19 mouse cellular contexts compared by ENCODE assay signal in the genomic region with DNA sequence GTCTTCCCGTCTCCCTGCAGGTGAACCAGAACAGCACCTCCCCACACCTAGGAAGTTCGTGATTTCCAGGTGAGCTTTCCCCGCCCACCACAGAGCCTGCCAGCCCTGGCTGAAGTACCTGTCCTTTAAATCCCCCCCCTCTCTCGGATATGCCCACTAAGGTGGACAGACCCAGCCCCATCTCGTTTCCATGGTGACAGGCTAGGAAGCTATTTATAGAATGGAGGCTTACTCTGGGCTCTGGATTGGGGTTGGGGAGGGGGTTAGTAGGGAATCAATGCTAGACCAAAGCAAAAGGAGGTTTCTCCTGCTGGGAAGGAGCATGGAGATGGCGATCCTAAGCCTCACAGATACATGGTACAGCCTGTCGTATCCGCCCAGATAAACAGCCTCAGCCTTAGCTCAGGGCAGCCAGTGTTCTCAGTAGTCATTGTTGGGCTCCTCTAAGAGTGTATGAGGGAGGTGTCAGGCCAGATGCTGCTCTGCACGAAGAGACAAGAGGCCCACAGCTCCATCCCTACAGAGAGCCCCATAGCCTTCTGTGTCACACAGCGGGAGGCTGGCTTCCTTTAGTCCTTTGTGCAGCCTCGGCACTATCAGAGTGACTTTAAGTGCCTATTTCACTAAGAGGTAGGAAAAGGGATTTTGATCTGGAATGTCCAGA. TPM values are rescaled to one million over a fixed set of nuclear protein-coding genes. Genes with fewer than 3 reads are reported as not detected.
DNase-seq lines count a peak whose midpoint lies in the region; ATAC-seq and TF ChIP-seq lines count a peak whose summit lies in the region.
"Had no signal": no experiment of that assay in that cellular context is flagged by ENCODE, and none has a peak within 500 bp of the region (broad histone marks: within the 10 kb centered on the region; RNA-seq: fewer than 3 reads in every experiment).

No protein-coding gene starts in this region.

- no peak for DNase-seq in hindbrain, embryonic 11.5 days (ENCODE audit: low spot score)
- no peak for DNase-seq in heart, adult 11 months
- DNase-seq: adrenal gland, postnatal 10 days; cerebellum, adult 11 months; cerebellum, postnatal 10 days; kidney, postnatal 4 days; right cerebral cortex, adult 18-20 months had no signal

- whole genome bisulfite sequencing in hindbrain, embryonic 15.5 days = 63% methylated on average over 11 of the region's 11 CpGs
- 59% methylated on average over 11 of the region's 11 CpGs for WGBS in hindbrain, embryonic 11.5 days
- 54% methylated on average over 11 of the region's 11 CpGs for WGBS in forebrain, embryonic 12.5 days
- 52% methylated on average over 11 of the region's 11 CpGs for WGBS in forebrain, embryonic 15.5 days
- 48% methylated on average over 11 of the region's 11 CpGs for WGBS in midbrain, embryonic 16.5 days
- WGBS in intestine, postnatal 0 days = 77% methylated on average over 11 of the region's 11 CpGs

- TF ChIP-seq CTCF in intestine, postnatal 0 days (IDR thresholded peaks at IDR 0.05; ENCODE audit: low read depth) = no peak

- 0 out of 2 replicates have a peak overlapping the region, but pooled peaks have one; percentile 22 for H3K9ac ChIP-seq in hindbrain, embryonic 15.5 days
- no peak overlapping the region for H3K9ac ChIP-seq in hindbrain, embryonic 11.5 days (ENCODE audit: low read depth, low read length)
- H3K9ac ChIP-seq in forebrain, embryonic 12.5 days = no peak overlapping the region
- no peak overlapping the region for H3K9ac ChIP-seq in forebrain, embryonic 15.5 days (replicated peaks)
- peak overlapping the region; percentile 15; the same call in 1 of the 2 replicates for H3K9ac ChIP-seq in midbrain, embryonic 16.5 days (ENCODE audit: low read depth, low read length)
- H3K9ac ChIP-seq in intestine, postnatal 0 days (ENCODE audit: low read depth, low read length) = no peak overlapping the region
- H3K9ac ChIP-seq: embryonic facial prominence, embryonic 13.5 days; heart, embryonic 13.5 days; liver, embryonic 14.5 days; neural tube, embryonic 13.5 days had no signal

- no peaks in the 10 kb centered on the region for H3K9me3 ChIP-seq in hindbrain, embryonic 15.5 days
- no peaks in the 10 kb centered on the region for H3K9me3 ChIP-seq in hindbrain, embryonic 11.5 days (ENCODE audit: control insufficient read depth, low read length)
- H3K9me3 ChIP-seq in forebrain, embryonic 12.5 days = no peaks in the 10 kb centered on the region
- H3K9me3 ChIP-seq in forebrain, embryonic 15.5 days = no peaks in the 10 kb centered on the region
- no peaks in the 10 kb centered on the region for H3K9me3 ChIP-seq in midbrain, embryonic 16.5 days (replicated peaks; ENCODE audit: control insufficient read depth, low read length, poor library complexity, severe bottlenecking)
- H3K9me3 ChIP-seq in intestine, postnatal 0 days (ENCODE audit: control insufficient read depth) = no peaks in the 10 kb centered on the region
- H3K9me3 ChIP-seq: embryonic facial prominence, embryonic 13.5 days; heart, embryonic 13.5 days; neural tube, embryonic 13.5 days had no signal

- no peaks in the 10 kb centered on the region for H3K27me3 ChIP-seq in hindbrain, embryonic 15.5 days
- no peaks in the 10 kb centered on the region for H3K27me3 ChIP-seq in hindbrain, embryonic 11.5 days (ENCODE audit: control insufficient read depth, insufficient read depth, low read length)
- no peaks in the 10 kb centered on the region for H3K27me3 ChIP-seq in forebrain, embryonic 12.5 days
- H3K27me3 ChIP-seq in forebrain, embryonic 15.5 days = no peaks in the 10 kb centered on the region
- no peaks in the 10 kb centered on the region for H3K27me3 ChIP-seq in midbrain, embryonic 16.5 days (ENCODE audit: control insufficient read depth, insufficient read depth, low read depth, low read length)
- no peaks in the 10 kb centered on the region for H3K27me3 ChIP-seq in intestine, postnatal 0 days (replicated peaks; ENCODE audit: control insufficient read depth, insufficient read depth, low read length)
- H3K27me3 ChIP-seq: embryonic facial prominence, embryonic 13.5 days; heart, embryonic 13.5 days; neural tube, embryonic 13.5 days had no signal

- H3K36me3 ChIP-seq in hindbrain, embryonic 15.5 days = peaks cover 20% of the 10 kb centered on the region
- 0 out of 2 replicates have a peak, but pooled peaks cover 3% of the 10 kb centered on the region for H3K36me3 ChIP-seq in hindbrain, embryonic 11.5 days (ENCODE audit: control insufficient read depth, insufficient read depth, low read length)
- H3K36me3 ChIP-seq in forebrain, embryonic 12.5 days (replicated peaks) = peaks cover 55% of the 10 kb centered on the region
- H3K36me3 ChIP-seq in forebrain, embryonic 15.5 days = peaks cover 19% of the 10 kb centered on the region
- peaks cover 16% of the 10 kb centered on the region for H3K36me3 ChIP-seq in midbrain, embryonic 16.5 days (ENCODE audit: control insufficient read depth, insufficient read depth, low read length)
- H3K36me3 ChIP-seq in intestine, postnatal 0 days (ENCODE audit: control insufficient read depth, insufficient read depth) = peaks cover 70% of the 10 kb centered on the region

- H3K4me2 ChIP-seq in hindbrain, embryonic 15.5 days = no peak overlapping the region
- no peak overlapping the region for H3K4me2 ChIP-seq in hindbrain, embryonic 11.5 days (replicated peaks; ENCODE audit: low read depth, low read length)
- no peak overlapping the region for H3K4me2 ChIP-seq in forebrain, embryonic 12.5 days
- no peak overlapping the region for H3K4me2 ChIP-seq in forebrain, embryonic 15.5 days (replicated peaks)
- H3K4me2 ChIP-seq in midbrain, embryonic 16.5 days (ENCODE audit: low read length) = peak overlapping the region; percentile 5; the same call in 1 of the 2 replicates
- H3K4me2 ChIP-seq in intestine, postnatal 0 days (replicated peaks; ENCODE audit: low read depth) = no peak overlapping the region
- H3K4me2 ChIP-seq: embryonic facial prominence, embryonic 13.5 days; heart, embryonic 13.5 days; neural tube, embryonic 13.5 days had no signal

- H3K27ac ChIP-seq in hindbrain, embryonic 15.5 days (replicated peaks) = no peak overlapping the region
- H3K27ac ChIP-seq in hindbrain, embryonic 11.5 days (ENCODE audit: low read depth, low read length) = no peak overlapping the region
- H3K27ac ChIP-seq in forebrain, embryonic 12.5 days = peak overlapping the region; percentile 46; the same call in 1 of the 2 replicates
- peak overlapping the region; percentile 52 for H3K27ac ChIP-seq in forebrain, embryonic 15.5 days (replicated peaks)
- H3K27ac ChIP-seq in midbrain, embryonic 16.5 days (ENCODE audit: low read length) = peak overlapping the region; percentile 72
- no peak overlapping the region for H3K27ac ChIP-seq in intestine, postnatal 0 days (ENCODE audit: low read depth, low read length)
- H3K27ac ChIP-seq: embryonic facial prominence, embryonic 13.5 days; heart, embryonic 13.5 days; liver, embryonic 14.5 days; neural tube, embryonic 13.5 days; stomach, postnatal 0 days had no signal

- no peak overlapping the region for H3K4me3 ChIP-seq in hindbrain, embryonic 15.5 days
- H3K4me3 ChIP-seq in hindbrain, embryonic 11.5 days (ENCODE audit: low read depth, low read length) = no peak overlapping the region
- no peak overlapping the region for H3K4me3 ChIP-seq in forebrain, embryonic 12.5 days (replicated peaks)
- no peak overlapping the region for H3K4me3 ChIP-seq in forebrain, embryonic 15.5 days
- no peak overlapping the region for H3K4me3 ChIP-seq in midbrain, embryonic 16.5 days (ENCODE audit: low read depth, low read length)
- H3K4me3 ChIP-seq in intestine, postnatal 0 days (ENCODE audit: low read depth, low read length) = no peak overlapping the region
- H3K4me3 ChIP-seq: embryonic facial prominence, embryonic 13.5 days; heart, embryonic 13.5 days; neural tube, embryonic 13.5 days had no signal

- ATAC-seq in hindbrain, embryonic 15.5 days (ENCODE audit: low FRiP score, low read depth) = peak; percentile 54; the same call in 1 of the 2 replicates
- no peak for ATAC-seq in hindbrain, embryonic 11.5 days (ENCODE audit: low FRiP score)
- ATAC-seq in forebrain, embryonic 12.5 days (ENCODE audit: low FRiP score) = no peak
- no peak for ATAC-seq in forebrain, embryonic 15.5 days (replicated peaks)
- ATAC-seq in midbrain, embryonic 16.5 days = peak; percentile 77
- ATAC-seq in intestine, postnatal 0 days = no peak

- no peaks in the 10 kb centered on the region for H3K4me1 ChIP-seq in hindbrain, embryonic 15.5 days (replicated peaks)
- H3K4me1 ChIP-seq in hindbrain, embryonic 11.5 days (replicated peaks; ENCODE audit: control insufficient read depth, insufficient read depth, low read length) = no peaks in the 10 kb centered on the region
- peaks cover 9% of the 10 kb centered on the region for H3K4me1 ChIP-seq in forebrain, embryonic 12.5 days
- no peaks in the 10 kb centered on the region for H3K4me1 ChIP-seq in forebrain, embryonic 15.5 days
- H3K4me1 ChIP-seq in midbrain, embryonic 16.5 days (ENCODE audit: control insufficient read depth, insufficient read depth, low read length) = peaks cover 8% of the 10 kb centered on the region; the same call in 1 of the 2 replicates
- peaks cover 3% of the 10 kb centered on the region; the same call in 1 of the 2 replicates for H3K4me1 ChIP-seq in intestine, postnatal 0 days (replicated peaks; ENCODE audit: control insufficient read depth, insufficient read depth, low read length)
- H3K4me1 ChIP-seq: embryonic facial prominence, embryonic 13.5 days; neural tube, embryonic 13.5 days had no signal

RNA-seq across cellular contexts. Expression of gene Tfip11, which starts 12.8 kb away (rescaled TPM):
- polyA plus RNA-seq in hindbrain, embryonic 15.5 days (2015; fragmentation: Nextera tagmentation; extraction: Ambion mirVana) = 30.9 and 31.0 TPM in 2 replicates
- 17.6 and 22.8 TPM in 2 replicates for polyA plus RNA-seq in hindbrain, embryonic 11.5 days (2014; fragmentation: Nextera tagmentation; extraction: Ambion mirVana)
- polyA plus RNA-seq in forebrain, embryonic 12.5 days (2016; fragmentation: Nextera tagmentation; extraction: Ambion mirVana) = 38.1 and 39.5 TPM in 2 replicates
- 33.9 and 34.4 TPM in 2 replicates for polyA plus RNA-seq in forebrain, embryonic 15.5 days (2015; fragmentation: Nextera tagmentation; extraction: Ambion mirVana)
- polyA plus RNA-seq in midbrain, embryonic 16.5 days (2015; fragmentation: Nextera tagmentation; extraction: Ambion mirVana) = 37.0 and 37.2 TPM in 2 replicates
- 13.6 and 14.3 TPM in 2 replicates for polyA plus RNA-seq in intestine, postnatal 0 days (2015; fragmentation: Nextera tagmentation; extraction: Ambion mirVana)

RNA-seq across cellular contexts. Expression of gene Srrd, which starts 29.5 kb away (rescaled TPM):
- polyA plus RNA-seq in hindbrain, embryonic 15.5 days (2015; fragmentation: Nextera tagmentation; extraction: Ambion mirVana) = 57.6 and 58.9 TPM in 2 replicates
- 49.8 and 50.5 TPM in 2 replicates for polyA plus RNA-seq in hindbrain, embryonic 11.5 days (2014; fragmentation: Nextera tagmentation; extraction: Ambion mirVana)
- polyA plus RNA-seq in forebrain, embryonic 12.5 days (2016; fragmentation: Nextera tagmentation; extraction: Ambion mirVana) = 47.3 and 50.0 TPM in 2 replicates
- polyA plus RNA-seq in forebrain, embryonic 15.5 days (2015; fragmentation: Nextera tagmentation; extraction: Ambion mirVana) = 54.0 and 57.5 TPM in 2 replicates
- polyA plus RNA-seq in midbrain, embryonic 16.5 days (2015; fragmentation: Nextera tagmentation; extraction: Ambion mirVana) = 51.7 and 56.8 TPM in 2 replicates
- 15.4 and 19.0 TPM in 2 replicates for polyA plus RNA-seq in intestine, postnatal 0 days (2015; fragmentation: Nextera tagmentation; extraction: Ambion mirVana)

RNA-seq across cellular contexts. Expression of gene Hps4, which starts 29.5 kb away (rescaled TPM):
- 42.0 and 42.7 TPM in 2 replicates for polyA plus RNA-seq in hindbrain, embryonic 15.5 days (2015; fragmentation: Nextera tagmentation; extraction: Ambion mirVana)
- polyA plus RNA-seq in hindbrain, embryonic 11.5 days (2014; fragmentation: Nextera tagmentation; extraction: Ambion mirVana) = 29.8 and 30.0 TPM in 2 replicates
- 36.1 and 37.3 TPM in 2 replicates for polyA plus RNA-seq in forebrain, embryonic 12.5 days (2016; fragmentation: Nextera tagmentation; extraction: Ambion mirVana)
- 33.4 and 33.8 TPM in 2 replicates for polyA plus RNA-seq in forebrain, embryonic 15.5 days (2015; fragmentation: Nextera tagmentation; extraction: Ambion mirVana)
- 41.8 and 45.6 TPM in 2 replicates for polyA plus RNA-seq in midbrain, embryonic 16.5 days (2015; fragmentation: Nextera tagmentation; extraction: Ambion mirVana)
- polyA plus RNA-seq in intestine, postnatal 0 days (2015; fragmentation: Nextera tagmentation; extraction: Ambion mirVana) = 28.8 and 37.3 TPM in 2 replicates

RNA-seq across cellular contexts. Expression of gene Tpst2, which starts 36.9 kb away (rescaled TPM):
- polyA plus RNA-seq in hindbrain, embryonic 15.5 days (2015; fragmentation: Nextera tagmentation; extraction: Ambion mirVana) = 28.5 and 31.8 TPM in 2 replicates
- polyA plus RNA-seq in hindbrain, embryonic 11.5 days (2014; fragmentation: Nextera tagmentation; extraction: Ambion mirVana) = 27.0 and 32.3 TPM in 2 replicates
- 27.1 and 28.6 TPM in 2 replicates for polyA plus RNA-seq in forebrain, embryonic 12.5 days (2016; fragmentation: Nextera tagmentation; extraction: Ambion mirVana)
- polyA plus RNA-seq in forebrain, embryonic 15.5 days (2015; fragmentation: Nextera tagmentation; extraction: Ambion mirVana) = 28.8 and 29.5 TPM in 2 replicates
- polyA plus RNA-seq in midbrain, embryonic 16.5 days (2015; fragmentation: Nextera tagmentation; extraction: Ambion mirVana) = 26.2 and 34.5 TPM in 2 replicates
- polyA plus RNA-seq in intestine, postnatal 0 days (2015; fragmentation: Nextera tagmentation; extraction: Ambion mirVana) = 45.3 and 48.4 TPM in 2 replicates

RNA-seq across cellular contexts. Expression of gene Gm6583, which starts 42.5 kb away (rescaled TPM):
- polyA plus RNA-seq in hindbrain, embryonic 15.5 days (2015; fragmentation: Nextera tagmentation; extraction: Ambion mirVana) = 0.10 and 0.25 TPM in 2 replicates
- polyA plus RNA-seq in hindbrain, embryonic 11.5 days (2014; fragmentation: Nextera tagmentation; extraction: Ambion mirVana) = 0.13 and 0.26 TPM in 2 replicates
- 0.22 and 0.31 TPM in 2 replicates for polyA plus RNA-seq in forebrain, embryonic 12.5 days (2016; fragmentation: Nextera tagmentation; extraction: Ambion mirVana)
- 0.08 and 0.27 TPM in 2 replicates for polyA plus RNA-seq in forebrain, embryonic 15.5 days (2015; fragmentation: Nextera tagmentation; extraction: Ambion mirVana)
- 0.17 and 0.29 TPM in 2 replicates for polyA plus RNA-seq in midbrain, embryonic 16.5 days (2015; fragmentation: Nextera tagmentation; extraction: Ambion mirVana)
- 0.12 TPM in 1 of 2 replicates, not detected in the other for polyA plus RNA-seq in intestine, postnatal 0 days (2015; fragmentation: Nextera tagmentation; extraction: Ambion mirVana)
- polyA plus RNA-seq: gonadal fat pad, adult 2 months; urinary bladder, adult 2 months had no signal

Comparison
In these comparisons a context has a peak if more than half of its experiments do, and no peak if none do; other contexts are left out.
1. ATAC-seq: peak in hindbrain, embryonic 15.5 days (single experiment) and midbrain, embryonic 16.5 days (single experiment); none in hindbrain, embryonic 11.5 days (single experiment), forebrain, embryonic 12.5 days (single experiment), forebrain, embryonic 15.5 days (single experiment) and intestine, postnatal 0 days (single experiment).
2. H3K9ac ChIP-seq: peak in hindbrain, embryonic 15.5 days (single experiment) and midbrain, embryonic 16.5 days (single experiment); none in hindbrain, embryonic 11.5 days (single experiment), forebrain, embryonic 12.5 days (single experiment), forebrain, embryonic 15.5 days (single experiment) and intestine, postnatal 0 days (single experiment).
3. H3K27ac ChIP-seq: peak in forebrain, embryonic 12.5 days (single experiment), forebrain, embryonic 15.5 days (single experiment) and midbrain, embryonic 16.5 days (single experiment); none in hindbrain, embryonic 15.5 days (single experiment), hindbrain, embryonic 11.5 days (single experiment) and intestine, postnatal 0 days (single experiment).